Mouse (Mus musculus) kidney, postnatal 0 days (tissue): ENCODE results near the gene Defb45. TPM values are rescaled to one million over a fixed set of nuclear protein-coding genes. Genes with fewer than 3 reads are reported as not detected.

Experiments
- ATAC-seq: fragments of 200-750 bp; cut with Nextera tagmentation; replicated peaks from 2 replicates; pipeline ENCODE4 v1.8.0; 2017; ENCODE audit warnings: low read depth, moderate number of reproducible peaks, moderate TSS enrichment, moderate library complexity; ENCODE audit not compliant: low FRiP score
- DNase-seq: peaks from one replicate; pipeline ENCODE4 v3.0.0-alpha.2; 2016; ENCODE audit warnings: low spot score
- H3K27ac ChIP-seq: fragments of 300-500 bp; sonication (generic); 2 replicates; pipeline ENCODE4 v1.5.1; 2014; ENCODE audit warnings: mild to moderate bottlenecking
- H3K27me3 ChIP-seq: fragments of 300-500 bp; sonication (generic); 2 replicates; pipeline ENCODE4 v1.6.1; 2014; ENCODE audit warnings: low read length, mixed read lengths; ENCODE audit not compliant: insufficient read depth
- H3K36me3 ChIP-seq: fragments of 300-500 bp; sonication (generic); 2 replicates; pipeline ENCODE4 v1.6.1; 2014; ENCODE audit warnings: low read length, mixed read lengths; ENCODE audit not compliant: insufficient read depth
- H3K4me1 ChIP-seq: fragments of 300-500 bp; sonication (generic); replicated peaks from 2 replicates; pipeline ENCODE4 v1.6.1; 2014; ENCODE audit warnings: antibody characterized with exemption, low read length, mixed read lengths; ENCODE audit not compliant: insufficient read depth
- H3K4me2 ChIP-seq: fragments of 300-500 bp; sonication (generic); 2 replicates; pipeline ENCODE4 v1.6.1; 2014; ENCODE audit warnings: mild to moderate bottlenecking, low read length, moderate library complexity, mixed read lengths
- H3K4me3 ChIP-seq: fragments of 300-500 bp; sonication (generic); replicated peaks from 2 replicates; pipeline ENCODE4 v1.5.1; 2014; ENCODE audit warnings: low read depth, low read length
- H3K9ac ChIP-seq: fragments of 300-500 bp; sonication (generic); 2 replicates; pipeline ENCODE4 v1.6.1; 2014; ENCODE audit warnings: low read depth, low read length
- H3K9me3 ChIP-seq: fragments of 300-500 bp; sonication (generic); replicated peaks from 2 replicates; pipeline ENCODE4 v1.6.1; 2016; ENCODE audit warnings: low read length, inconsistent platforms, mixed read lengths
- CTCF ChIP-seq: IDR thresholded peaks from 2 replicates; pipeline ENCODE4 v1.5.1; 2016; ENCODE audit warnings: antibody characterized with exemption, low read depth, mild to moderate bottlenecking, moderate library complexity
- WGBS: fragments of 180-500 bp; shearing (Covaris S2); extraction: QIAGEN DNeasy Blood & Tissue Kit; methylation state at CpG from one replicate; pipeline ENCODE4 v1.1.7; 2014; 5-methylcytosine and 5-hydroxymethylcytosine counted together
- polyA plus RNA-seq: library from polyadenylated mRNA; unstranded; fragments of >200 nt; fragmentation: Nextera tagmentation; extraction: Ambion mirVana; gene quantifications from 2 replicates; pipeline ENCODE4 v1.2.1, GENCODE M21; 2015

Gene Defb45
- polyA plus RNA-seq, 1 experiment from 2014 or later: not detected

DNA sequence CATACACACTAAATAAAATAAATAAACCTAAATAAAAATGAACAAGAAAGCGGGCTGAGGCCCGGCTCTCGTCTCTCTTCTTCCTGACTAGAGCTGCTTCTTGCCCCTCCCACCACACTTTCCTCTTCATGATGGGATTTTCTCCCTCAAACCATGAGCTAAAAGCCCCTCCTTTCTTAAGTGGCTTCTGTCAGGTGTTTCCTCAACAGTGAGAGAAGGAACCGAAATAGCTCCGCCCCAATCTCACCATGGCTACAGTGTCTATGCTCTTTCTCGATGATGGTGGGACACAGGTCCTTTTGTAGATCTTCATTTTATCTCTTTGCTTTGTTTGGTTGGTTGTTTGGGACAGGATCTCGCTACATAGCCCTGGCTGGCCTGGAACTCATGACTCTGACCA is 42.5 kb downstream of the Defb45 start:
- no peak overlapping the region for H3K4me2 ChIP-seq
- no peaks in the 10 kb centered on the region for H3K36me3 ChIP-seq
- H3K9ac ChIP-seq: no peak overlapping the region
- DNase-seq: no peak
- no peak overlapping the region for H3K27ac ChIP-seq
- H3K4me1 ChIP-seq: peaks cover 5% of the 10 kb centered on the region; the same call in 1 of the 2 replicates
- no peaks in the 10 kb centered on the region for H3K27me3 ChIP-seq
- H3K4me3 ChIP-seq: no peak overlapping the region
- WGBS: 88% methylated on average over 7 of the region's 7 CpGs
- no peaks in the 10 kb centered on the region for H3K9me3 ChIP-seq
- no peak for TF ChIP-seq CTCF
- no peak for ATAC-seq

DNA sequence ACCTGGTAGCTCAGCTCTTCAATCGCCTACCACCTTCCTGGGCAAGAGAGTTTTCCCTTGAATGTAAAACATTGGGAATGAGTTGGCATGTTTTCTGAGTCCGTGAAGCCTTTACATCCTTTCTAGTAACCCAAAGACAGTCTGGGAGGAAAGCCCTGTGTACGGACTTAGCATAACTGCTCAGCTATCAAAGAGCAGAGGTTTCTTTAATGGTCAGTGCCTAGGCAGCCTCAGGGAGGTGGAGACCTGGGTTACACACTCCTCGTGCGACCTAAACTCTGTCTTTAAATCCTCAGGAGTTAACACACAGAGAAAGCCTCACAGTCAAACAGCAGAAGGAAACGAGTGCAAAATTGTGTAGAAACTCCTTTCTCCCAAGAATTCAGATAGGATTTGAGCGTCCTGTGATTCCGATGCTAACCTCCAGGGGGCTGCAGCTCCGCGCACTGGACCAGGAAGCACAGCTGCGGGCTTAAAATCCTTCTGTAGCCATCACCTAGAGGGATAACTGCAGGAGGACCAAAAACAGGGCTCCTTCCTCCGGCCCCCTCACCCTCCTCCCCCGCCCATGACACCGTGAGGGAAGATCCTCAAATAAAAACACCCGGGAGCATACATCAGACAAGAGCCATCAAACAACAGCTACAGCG is 45.3 kb downstream of the Defb45 start:
- H3K4me2 ChIP-seq: peak overlapping the region; percentile 30
- no peaks in the 10 kb centered on the region for H3K9me3 ChIP-seq
- no peaks in the 10 kb centered on the region for H3K27me3 ChIP-seq
- ATAC-seq (no peak), DNase-seq (peak; percentile 86)
- no peaks in the 10 kb centered on the region for H3K36me3 ChIP-seq
- H3K4me3 ChIP-seq: no peak overlapping the region
- TF ChIP-seq CTCF: peak; percentile 84
- H3K27ac ChIP-seq: peak overlapping the region; percentile 63
- 9% methylated on average over 16 of the region's 16 CpGs for WGBS
- no peak overlapping the region for H3K9ac ChIP-seq
- peaks cover 5% of the 10 kb centered on the region; the same call in 1 of the 2 replicates for H3K4me1 ChIP-seq

DNA sequence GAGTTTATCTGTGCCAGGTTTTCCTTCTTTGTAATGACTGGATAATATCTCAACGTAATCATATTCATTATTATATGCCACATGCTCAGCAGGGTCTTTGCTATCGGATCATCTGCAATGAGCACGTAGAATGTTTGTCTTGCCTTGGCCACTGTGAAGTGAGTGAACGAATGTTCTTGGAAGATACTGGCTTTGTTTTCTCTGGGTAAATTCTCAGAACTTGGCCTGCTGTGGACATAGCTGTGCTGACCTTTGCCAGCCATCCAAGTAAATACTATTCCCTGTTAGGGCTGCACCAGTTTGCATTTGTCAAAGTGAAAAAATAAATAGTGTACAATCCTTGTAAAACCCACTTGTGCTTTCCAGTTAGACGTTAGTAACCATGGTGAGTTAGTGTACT is 51.1 kb downstream of the Defb45 start:
- no peak overlapping the region for H3K9ac ChIP-seq
- no peak for DNase-seq
- H3K36me3 ChIP-seq: no peaks in the 10 kb centered on the region
- H3K4me1 ChIP-seq: 0 out of 2 replicates have a peak, but pooled peaks cover 6% of the 10 kb centered on the region
- H3K27ac ChIP-seq: no peak overlapping the region
- no peak for TF ChIP-seq CTCF
- ATAC-seq: no peak
- no peaks in the 10 kb centered on the region for H3K9me3 ChIP-seq
- H3K4me3 ChIP-seq: no peak overlapping the region
- H3K4me2 ChIP-seq: no peak overlapping the region
- H3K27me3 ChIP-seq: no peaks in the 10 kb centered on the region
- 71% methylated on average over 5 of the region's 5 CpGs for WGBS

DNA sequence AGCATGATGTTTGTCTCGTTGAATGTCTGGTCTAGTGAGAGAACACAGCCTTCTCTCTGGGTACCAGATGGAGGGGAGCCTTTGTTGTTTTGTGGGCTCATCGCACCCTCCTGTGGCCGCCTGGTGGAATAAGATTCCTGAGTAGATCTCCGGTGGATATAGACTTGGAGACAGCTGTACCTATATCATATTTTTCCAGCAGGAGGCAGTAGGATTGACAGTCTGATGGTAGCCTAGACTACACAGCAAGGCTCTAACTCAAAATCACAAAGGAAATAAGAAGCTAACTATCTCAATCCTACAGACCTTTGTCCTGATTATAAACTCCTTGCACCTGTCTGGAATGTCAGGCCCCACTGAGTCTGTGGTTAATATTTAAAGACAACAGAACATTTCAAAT is 54.5 kb downstream of the Defb45 start:
- Histone ChIP-seq H3K4me3 (no peak overlapping the region), H3K27ac (no peak overlapping the region; the same call in 1 of the 2 replicates), H3K27me3 (no peaks in the 10 kb centered on the region), H3K36me3 (no peaks in the 10 kb centered on the region), H3K4me2 (no peak overlapping the region), H3K9me3 (no peaks in the 10 kb centered on the region), H3K9ac (no peak overlapping the region), H3K4me1 (0 out of 2 replicates have a peak, but pooled peaks cover 6% of the 10 kb centered on the region)
- 10% methylated on average over 4 of the region's 4 CpGs for WGBS
- TF ChIP-seq CTCF: peak; percentile 95
- peak; percentile 93 for DNase-seq
- ATAC-seq: peak; percentile 74

DNA sequence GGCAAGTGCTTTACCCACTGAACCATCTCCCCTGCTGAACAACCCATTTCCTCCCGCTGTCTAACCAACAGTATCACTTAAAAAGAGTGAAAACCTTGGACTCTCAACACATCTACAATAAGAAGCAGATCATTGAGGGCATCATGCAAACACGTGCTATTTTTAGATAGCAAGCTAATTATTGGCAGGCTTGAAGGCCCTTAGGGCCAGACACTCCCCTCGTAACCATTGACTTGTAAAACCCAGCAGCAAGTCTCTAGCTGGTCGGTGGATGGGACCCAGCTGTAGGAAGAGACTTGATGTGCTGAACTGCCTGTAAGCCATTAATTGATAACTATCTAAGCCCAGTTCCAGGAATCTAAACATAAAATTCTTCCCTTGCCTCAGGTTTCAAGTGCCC is 55.7 kb downstream of the Defb45 start:
- WGBS: 38% methylated on average over 4 of the region's 4 CpGs
- TF ChIP-seq CTCF: no peak

More for the DNA sequence above, 55.7 kb downstream of the Defb45 start:
- DNase-seq (peak; percentile 36), ATAC-seq (peak; percentile 41)
- no peaks in the 10 kb centered on the region for H3K36me3 ChIP-seq
- H3K4me2 ChIP-seq: no peak overlapping the region
- no peaks in the 10 kb centered on the region for H3K9me3 ChIP-seq
- H3K4me3 ChIP-seq: no peak overlapping the region
- peak overlapping the region; percentile 50; the same call in 1 of the 2 replicates for H3K27ac ChIP-seq
- H3K4me1 ChIP-seq: 0 out of 2 replicates have a peak, but pooled peaks cover 9% of the 10 kb centered on the region
- H3K27me3 ChIP-seq: no peaks in the 10 kb centered on the region
- H3K9ac ChIP-seq: no peak overlapping the region

Other genes starting within 250 kb of the Defb45 start
- gene Nrsn2, start 222.8 kb downstream of the Defb45 start, polyA plus RNA-seq: 0.60 and 0.68 TPM in 2 replicates
- 8.2 and 9.2 TPM in 2 replicates for gene Sox12, start 201.3 kb downstream of the Defb45 start, polyA plus RNA-seq
- 28.3 and 31.0 TPM in 2 replicates for gene Zcchc3, start 184.4 kb downstream of the Defb45 start, polyA plus RNA-seq
- gene 6820408C15Rik, start 183.8 kb downstream of the Defb45 start, polyA plus RNA-seq: 0.76 and 0.92 TPM in 2 replicates
- gene Defb23, start 134.8 kb downstream of the Defb45 start, polyA plus RNA-seq: not detected in 2 replicates
- gene Defb20, start 122.3 kb downstream of the Defb45 start, polyA plus RNA-seq: 0.17 TPM in 1 of 2 replicates, not detected in the other
- not detected in 2 replicates for gene Defb22, start 109.3 kb downstream of the Defb45 start, polyA plus RNA-seq
- 0.27 TPM in 1 of 2 replicates, not detected in the other for gene Defb26, start 87.7 kb downstream of the Defb45 start, polyA plus RNA-seq
- 1.1 and 1.8 TPM in 2 replicates for gene Defb28, start 81.1 kb downstream of the Defb45 start, polyA plus RNA-seq
- 48.4 and 64.8 TPM in 2 replicates for gene Defb29, start 59.3 kb downstream of the Defb45 start, polyA plus RNA-seq
- gene Gm17416, start 30.1 kb downstream of the Defb45 start, polyA plus RNA-seq: 4.4 and 6.1 TPM in 2 replicates
- not detected in 2 replicates for gene Defb21, start 26.7 kb downstream of the Defb45 start, polyA plus RNA-seq
- 120 and 136 TPM in 2 replicates for gene Defb19, start 19.1 kb downstream of the Defb45 start, polyA plus RNA-seq
- gene Defb36, start 4.9 kb upstream of the Defb45 start, polyA plus RNA-seq: 2.1 and 3.6 TPM in 2 replicates
- 26.4 and 39.6 TPM in 2 replicates for gene Defb25, start 23.7 kb upstream of the Defb45 start, polyA plus RNA-seq
- gene Rem1, start 27.6 kb upstream of the Defb45 start, polyA plus RNA-seq: 48.3 and 55.1 TPM in 2 replicates
- 160 and 162 TPM in 2 replicates for gene H13, start 70.1 kb upstream of the Defb45 start, polyA plus RNA-seq
- 33.9 and 36.6 TPM in 2 replicates for gene Mcts2, start 87.6 kb upstream of the Defb45 start, polyA plus RNA-seq
- gene Id1, start 136.9 kb upstream of the Defb45 start, polyA plus RNA-seq: 170 and 194 TPM in 2 replicates
- 15.8 and 16.3 TPM in 2 replicates for gene Cox4i2, start 154.8 kb upstream of the Defb45 start, polyA plus RNA-seq
- 95.6 and 98.7 TPM in 2 replicates for gene Bcl2l1, start 232.3 kb upstream of the Defb45 start, polyA plus RNA-seq
- gene Tpx2, start 248.6 kb upstream of the Defb45 start, polyA plus RNA-seq: 37.3 and 41.4 TPM in 2 replicates